Mouse (Mus musculus) ES-Bruce4 (cell line): Measurements from ENCODE around the gene Syt2. TPM values are rescaled to one million over a fixed set of nuclear protein-coding genes. Genes with fewer than 3 reads are reported as not detected.

Experiments
- H3K27ac ChIP-seq: 2 replicates; pipeline ENCODE4 v1.5.1; 2012; ENCODE audit warnings: low read length, inconsistent platforms; ENCODE audit not compliant: insufficient read depth
- H3K27me3 ChIP-seq: 2 replicates; pipeline ENCODE4 v1.6.1; 2012; ENCODE audit warnings: mild to moderate bottlenecking, low read length, inconsistent platforms; ENCODE audit not compliant: control insufficient read depth, poor library complexity, insufficient read depth, severe bottlenecking
- H3K36me3 ChIP-seq: 2 replicates; pipeline ENCODE4 v1.6.1; 2012; ENCODE audit warnings: inconsistent platforms, mild to moderate bottlenecking, low read length, moderate library complexity; ENCODE audit not compliant: control insufficient read depth, poor library complexity, insufficient read depth, severe bottlenecking
- H3K4me1 ChIP-seq: one replicate; pipeline ENCODE4 v1.8.1; 2011; ENCODE audit warnings: low read length; ENCODE audit not compliant: control insufficient read depth, insufficient read depth
- H3K4me3 ChIP-seq: 2 replicates; pipeline ENCODE4 v1.5.1; 2011; ENCODE audit warnings: low read depth, mild to moderate bottlenecking, low read length
- H3K9ac ChIP-seq: 2 replicates; pipeline ENCODE4 v1.6.1; 2012; ENCODE audit warnings: low read depth, mild to moderate bottlenecking, inconsistent platforms; ENCODE audit not compliant: poor library complexity, severe bottlenecking
- H3K9me3 ChIP-seq: replicated peaks from 2 replicates; pipeline ENCODE4 v1.6.1; 2012; ENCODE audit warnings: mild to moderate bottlenecking, low read length, inconsistent platforms; ENCODE audit not compliant: control insufficient read depth, poor library complexity, insufficient read depth, severe bottlenecking
- CTCF ChIP-seq: IDR thresholded peaks from one replicate; pipeline ENCODE4 v1.8.1; 2011; ENCODE audit warnings: low read depth, low read length
- EP300 ChIP-seq: IDR thresholded peaks from 2 replicates; pipeline ENCODE4 v1.6.1; 2011; ENCODE audit warnings: low read depth, low read length; ENCODE audit not compliant: insufficient read depth
- POLR2A ChIP-seq: IDR thresholded peaks from one replicate; pipeline ENCODE4 v1.8.1; 2011; ENCODE audit warnings: low read length; ENCODE audit not compliant: insufficient read depth
- polyA plus RNA-seq: library from polyadenylated mRNA; stranded (reverse); fragments of >200 nt; gene quantifications from 2 replicates; pipeline ENCODE4 v1.2.4, GENCODE M21; 2011; ENCODE audit warnings: low read depth; ENCODE audit not compliant: missing spikeins, insufficient read depth, insufficient read length

Syt2 gene
- polyA plus RNA-seq, 1 experiment: 0.12 TPM

DNA sequence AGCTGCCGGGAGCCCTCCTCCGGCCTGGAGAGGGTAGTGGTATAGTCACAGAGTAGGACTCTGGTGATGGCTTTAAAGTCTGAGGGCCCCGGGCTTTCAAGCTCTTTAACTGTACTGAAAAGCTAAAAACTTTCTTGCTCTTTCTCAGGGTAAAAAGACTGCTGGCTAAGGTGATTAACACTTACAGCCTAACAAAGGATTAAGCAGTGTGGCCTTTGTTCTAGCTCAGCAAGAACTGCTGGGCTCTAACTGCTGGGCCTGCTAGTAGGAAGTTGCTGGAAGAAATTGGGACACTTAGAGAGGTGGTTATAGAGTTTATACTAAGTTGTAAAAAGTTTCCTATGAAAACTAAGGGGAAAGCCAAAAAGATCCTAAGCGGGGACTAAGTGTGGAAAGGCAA is 37.3 kb upstream of the Syt2 start:
- Histone ChIP-seq H3K9me3 (no peaks in the 10 kb centered on the region), H3K4me3 (no peak overlapping the region), H3K27ac (no peak overlapping the region), H3K4me1 (peaks cover 2% of the 10 kb centered on the region), H3K9ac (no peak overlapping the region), H3K27me3 (no peaks in the 10 kb centered on the region), H3K36me3 (peaks cover 73% of the 10 kb centered on the region)
- TF ChIP-seq POLR2A: no peak
- no peak for TF ChIP-seq EP300
- TF ChIP-seq CTCF: no peak

DNA sequence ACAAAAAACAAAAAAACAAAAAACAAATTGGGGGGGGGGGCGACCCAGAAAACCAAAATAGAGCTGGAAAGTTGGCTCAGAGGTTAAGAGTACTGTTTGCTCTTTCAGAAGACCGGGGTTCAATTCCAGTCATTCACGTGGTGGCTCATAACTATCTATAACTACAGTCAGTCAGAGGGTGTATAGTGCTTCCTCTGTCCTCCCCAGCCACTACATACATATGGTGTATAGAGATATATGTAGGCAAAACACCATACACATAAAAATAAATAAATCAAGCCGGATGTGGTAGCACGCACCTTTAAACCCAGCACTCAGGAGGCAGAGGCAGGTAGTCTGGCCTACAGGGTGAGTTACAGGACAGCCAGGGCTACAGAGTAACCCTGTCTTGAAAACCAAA is 31.9 kb upstream of the Syt2 start:
- H3K27me3 ChIP-seq: no peaks in the 10 kb centered on the region
- no peak overlapping the region for H3K27ac ChIP-seq
- peaks cover 68% of the 10 kb centered on the region for H3K36me3 ChIP-seq
- TF ChIP-seq CTCF (no peak), EP300 (no peak), POLR2A (no peak)
- H3K4me3 ChIP-seq: no peak overlapping the region
- H3K4me1 ChIP-seq: no peaks in the 10 kb centered on the region
- no peaks in the 10 kb centered on the region for H3K9me3 ChIP-seq
- no peak overlapping the region for H3K9ac ChIP-seq

DNA sequence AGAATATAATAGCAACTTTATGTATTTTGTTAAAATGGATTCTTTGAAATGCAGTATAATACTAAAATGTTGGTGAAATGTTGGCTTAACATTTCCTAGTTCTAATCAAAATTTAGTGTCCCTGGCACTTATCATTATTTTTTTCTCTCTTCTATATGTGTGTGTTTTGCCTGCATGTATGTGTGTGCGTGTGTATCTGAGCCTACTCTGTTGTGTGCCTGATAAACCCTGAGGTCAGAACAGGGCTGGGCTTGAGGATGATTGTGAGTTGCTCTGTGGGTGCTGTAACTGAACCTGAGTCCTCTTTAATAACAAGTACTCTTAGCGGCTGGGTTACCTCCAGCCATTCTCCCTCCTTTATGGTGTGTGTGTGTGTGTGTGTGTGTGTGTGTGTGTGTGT is 31.5 kb upstream of the Syt2 start:
- Histone ChIP-seq H3K4me3 (no peak overlapping the region), H3K36me3 (peaks cover 72% of the 10 kb centered on the region), H3K9ac (no peak overlapping the region), H3K9me3 (no peaks in the 10 kb centered on the region), H3K27ac (no peak overlapping the region), H3K27me3 (no peaks in the 10 kb centered on the region), H3K4me1 (no peaks in the 10 kb centered on the region)
- TF ChIP-seq POLR2A: no peak
- no peak for TF ChIP-seq CTCF
- no peak for TF ChIP-seq EP300

DNA sequence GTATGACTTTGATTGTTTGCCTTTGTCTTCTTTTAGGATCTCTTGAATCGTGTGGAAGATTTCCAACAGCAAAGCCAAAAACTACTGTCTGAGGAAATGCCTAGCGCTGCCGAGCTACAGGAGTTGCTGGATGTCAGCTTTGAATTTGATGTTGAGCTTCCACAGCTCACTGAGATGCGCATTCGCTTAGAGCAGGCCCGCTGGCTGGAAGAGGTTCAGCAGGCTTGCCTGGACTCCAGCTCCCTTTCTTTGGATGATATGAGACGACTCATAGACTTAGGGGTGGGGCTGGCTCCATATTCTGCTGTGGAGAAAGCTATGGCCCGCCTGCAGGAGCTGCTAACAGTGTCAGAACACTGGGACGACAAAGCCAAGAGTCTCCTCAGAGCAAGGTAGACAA is 28.8 kb upstream of the Syt2 start:
- no peaks in the 10 kb centered on the region for H3K9me3 ChIP-seq
- H3K36me3 ChIP-seq: peaks cover 88% of the 10 kb centered on the region
- no peak overlapping the region for H3K9ac ChIP-seq
- TF ChIP-seq CTCF: no peak
- TF ChIP-seq POLR2A: no peak
- TF ChIP-seq EP300: no peak
- no peak overlapping the region for H3K27ac ChIP-seq
- H3K4me3 ChIP-seq: no peak overlapping the region
- H3K27me3 ChIP-seq: no peaks in the 10 kb centered on the region
- no peaks in the 10 kb centered on the region for H3K4me1 ChIP-seq

DNA sequence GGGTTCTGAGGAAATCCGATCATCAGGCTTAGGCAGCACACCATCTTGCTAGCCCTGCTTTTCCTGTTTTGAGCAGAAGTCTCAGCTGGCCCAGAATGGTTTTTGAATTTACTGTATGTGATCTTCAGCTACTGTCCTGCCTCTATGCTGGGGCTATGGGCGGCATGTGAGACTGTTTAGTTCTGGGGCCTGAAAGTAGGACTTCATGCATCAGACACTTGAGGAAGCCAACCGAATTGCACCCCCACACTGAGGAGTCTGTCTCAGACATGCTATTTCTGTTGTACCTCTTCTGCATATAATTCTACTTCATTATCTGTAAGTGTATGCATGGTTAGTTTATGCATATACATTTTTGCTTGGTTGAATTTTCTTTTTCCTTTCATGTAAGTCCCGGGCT is 21.2 kb upstream of the Syt2 start:
- Histone ChIP-seq H3K4me3 (no peak overlapping the region), H3K27me3 (no peaks in the 10 kb centered on the region), H3K27ac (no peak overlapping the region), H3K9ac (no peak overlapping the region), H3K36me3 (peaks cover 93% of the 10 kb centered on the region), H3K9me3 (no peaks in the 10 kb centered on the region), H3K4me1 (no peaks in the 10 kb centered on the region)
- TF ChIP-seq EP300 (no peak), POLR2A (no peak), CTCF (no peak)

DNA sequence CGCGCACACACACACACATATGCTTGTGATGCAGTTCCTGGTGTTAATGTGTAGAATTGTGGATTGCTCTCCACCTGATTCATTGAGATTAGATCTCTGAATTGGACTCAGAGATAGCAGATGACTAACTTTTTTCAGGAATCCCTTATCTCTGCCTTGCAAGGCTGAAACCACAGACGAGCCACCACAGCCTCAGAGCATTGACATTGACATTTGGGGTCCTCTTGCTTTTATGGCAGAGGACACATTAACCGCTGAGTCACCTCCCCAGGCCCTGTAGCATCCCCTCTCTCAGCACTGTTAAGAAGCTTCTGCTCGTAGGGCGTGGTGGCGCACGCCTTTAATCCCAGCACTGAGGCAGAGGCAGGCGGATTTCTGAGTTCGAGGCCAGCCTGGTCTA is 17.0 kb upstream of the Syt2 start:
- Histone ChIP-seq H3K9ac (no peak overlapping the region), H3K27me3 (no peaks in the 10 kb centered on the region), H3K27ac (no peak overlapping the region), H3K4me3 (no peak overlapping the region), H3K9me3 (no peaks in the 10 kb centered on the region), H3K36me3 (peaks cover 80% of the 10 kb centered on the region), H3K4me1 (no peaks in the 10 kb centered on the region)
- TF ChIP-seq EP300: no peak
- no peak for TF ChIP-seq CTCF
- TF ChIP-seq POLR2A: no peak

DNA sequence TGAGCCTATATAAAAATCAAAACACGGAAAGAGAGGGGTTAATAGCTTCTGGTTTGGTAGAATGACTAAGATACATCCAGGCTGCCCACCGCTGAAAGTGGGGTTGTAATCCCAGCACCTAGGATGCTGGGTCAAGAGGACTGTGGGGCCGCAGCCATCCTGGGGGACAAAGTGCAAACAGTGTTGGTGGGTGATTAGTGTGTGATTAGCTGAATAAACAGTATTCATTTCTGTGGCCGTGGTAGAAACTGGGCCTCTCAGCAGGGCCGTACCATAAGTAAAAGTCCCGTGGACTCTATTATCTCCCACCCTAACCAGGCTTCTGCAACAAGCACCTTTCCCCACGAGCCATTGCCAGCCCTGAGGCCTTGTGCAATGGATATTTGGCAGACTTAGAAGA is 12.2 kb upstream of the Syt2 start:
- H3K36me3 ChIP-seq: peaks cover 34% of the 10 kb centered on the region
- H3K27ac ChIP-seq: no peak overlapping the region
- H3K4me1 ChIP-seq: no peaks in the 10 kb centered on the region
- no peaks in the 10 kb centered on the region for H3K9me3 ChIP-seq
- no peaks in the 10 kb centered on the region for H3K27me3 ChIP-seq
- no peak overlapping the region for H3K4me3 ChIP-seq
- H3K9ac ChIP-seq: no peak overlapping the region
- no peak for TF ChIP-seq POLR2A
- no peak for TF ChIP-seq EP300
- no peak for TF ChIP-seq CTCF
